Mouse (Mus musculus): ENCODE results near the gene Tle3.

Gene Tle3

DNA sequence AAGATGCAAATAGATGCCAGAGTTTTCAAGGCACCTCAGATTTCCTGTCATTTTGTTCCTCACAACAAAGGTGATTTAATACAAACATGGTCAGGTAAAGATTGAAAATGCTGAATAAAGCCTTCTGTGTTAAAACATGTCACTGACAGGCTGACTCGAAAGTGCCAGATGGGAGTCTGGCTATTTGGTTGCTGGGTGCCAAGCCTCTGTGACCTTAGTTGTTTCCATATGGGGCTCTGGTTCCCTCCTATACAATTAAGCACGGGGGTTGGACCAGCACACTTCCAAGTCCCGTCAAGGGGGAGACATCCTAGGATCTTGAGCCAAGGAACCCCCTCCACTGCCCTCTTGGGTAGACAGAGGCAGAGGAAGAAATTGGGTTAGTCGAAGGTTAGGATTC, 13.2 kb upstream of the Tle3 start:
- no peak for DNase-seq (ENCODE audit: low spot score in 2 of 2)

DNA sequence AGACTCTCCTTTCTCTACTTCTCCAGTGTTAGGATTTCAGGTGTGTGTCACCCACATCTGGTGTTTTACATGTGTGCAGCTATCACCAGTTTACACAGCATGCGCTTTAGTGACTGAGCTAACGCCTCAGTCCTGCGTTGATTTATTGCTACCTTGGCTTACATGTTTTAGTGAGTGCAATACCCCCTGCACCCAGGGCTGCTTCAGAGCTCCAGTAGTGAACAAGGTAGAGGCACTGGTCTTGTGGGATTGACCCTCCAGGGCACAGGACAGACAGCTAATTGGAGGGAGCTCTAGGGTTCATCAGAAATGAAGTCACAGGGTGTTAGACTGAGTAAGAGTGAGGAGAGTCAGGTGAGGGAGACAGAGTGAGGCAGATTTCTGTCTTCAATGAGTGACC, 12.4 kb upstream of the Tle3 start:
- no peak for DNase-seq (ENCODE audit: low spot score in 2 of 2)

DNA sequence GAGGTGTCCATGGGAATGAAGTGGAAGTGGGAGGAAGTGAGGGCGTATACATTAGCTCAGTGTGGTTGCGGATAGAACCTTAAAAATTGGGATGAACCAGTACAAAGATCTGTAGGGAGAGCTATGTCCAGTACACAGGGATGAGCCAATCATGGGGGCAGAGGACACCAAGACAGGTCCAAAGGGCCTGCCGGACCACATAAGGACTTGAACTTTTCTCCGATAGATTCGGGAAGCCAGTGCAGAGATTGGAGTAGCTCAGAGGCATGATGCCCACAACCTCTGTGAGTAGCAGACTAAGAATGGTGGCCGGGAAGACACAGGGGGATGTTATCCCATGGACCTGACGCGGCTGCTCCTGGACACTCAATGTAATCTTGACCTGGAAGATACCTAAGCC, 12.0 kb upstream of the Tle3 start:
- no peak for DNase-seq (ENCODE audit: low spot score in 2 of 2)

DNA sequence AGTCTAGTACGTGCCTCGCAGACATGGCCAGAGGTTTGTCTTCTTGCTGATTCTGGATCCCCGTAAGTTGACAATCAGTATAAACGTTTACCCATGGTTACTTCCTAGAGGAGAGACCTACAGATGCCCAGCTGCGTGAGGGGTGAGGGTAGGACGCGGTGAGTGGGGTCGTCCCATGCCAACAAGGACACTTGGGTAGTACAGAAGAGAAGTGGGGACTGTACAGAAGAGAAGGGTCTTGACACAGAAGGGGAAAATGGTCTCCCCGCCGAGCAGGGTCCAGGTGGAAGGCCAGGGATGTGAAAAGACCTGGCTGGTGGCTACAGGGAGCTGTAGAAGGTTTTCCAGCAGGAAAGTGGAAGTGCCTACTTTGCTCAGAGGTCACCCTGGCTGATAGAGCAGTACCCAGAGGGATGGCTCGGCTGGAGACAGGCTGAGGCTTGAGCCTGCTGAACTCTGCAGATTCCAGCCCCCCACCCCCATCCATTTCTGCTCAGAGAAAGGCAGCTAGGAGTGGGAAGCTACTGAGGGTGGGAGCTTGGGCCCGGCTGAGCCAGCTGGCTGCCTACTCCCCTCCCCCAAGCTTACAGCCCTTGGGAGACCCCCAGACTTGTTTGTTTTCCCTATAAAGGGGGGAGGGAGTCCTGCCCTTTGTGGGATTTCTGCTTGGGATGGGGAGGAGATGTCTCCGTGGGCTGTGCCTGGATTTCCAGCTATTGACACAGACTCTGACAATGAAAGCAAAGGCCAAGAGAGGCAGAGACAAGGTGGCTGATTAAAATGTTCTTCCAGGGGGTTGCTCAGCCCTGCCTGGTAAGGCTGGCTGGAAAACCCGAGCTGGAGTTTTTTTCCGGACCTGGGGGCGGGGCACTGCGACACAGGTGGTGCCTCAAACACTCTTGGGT, 11.2 kb upstream of the Tle3 start:
- DNase-seq (ENCODE audit: low spot score in 2 of 2): peak; percentile 30 to 62

DNA sequence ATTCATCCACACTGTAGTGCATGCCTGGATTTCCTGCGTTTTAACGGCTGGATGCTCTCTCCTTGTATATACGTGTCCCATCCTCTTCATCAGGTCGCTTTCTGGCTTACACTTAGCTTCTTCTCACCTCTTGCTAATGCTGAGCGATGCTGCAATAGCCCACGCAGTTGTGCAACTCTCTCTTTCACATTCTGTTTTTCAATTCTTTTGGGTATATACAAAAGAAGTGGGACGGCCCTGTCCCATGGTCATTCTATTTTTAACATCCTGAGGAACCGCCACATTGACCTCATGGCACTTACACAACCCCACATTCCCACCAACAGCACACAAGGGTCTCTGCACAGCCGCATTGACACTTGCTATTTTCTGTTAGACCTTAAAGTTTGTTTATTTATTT, 9.0 kb upstream of the Tle3 start:
- no peak for DNase-seq (ENCODE audit: low spot score in 2 of 2)

DNA sequence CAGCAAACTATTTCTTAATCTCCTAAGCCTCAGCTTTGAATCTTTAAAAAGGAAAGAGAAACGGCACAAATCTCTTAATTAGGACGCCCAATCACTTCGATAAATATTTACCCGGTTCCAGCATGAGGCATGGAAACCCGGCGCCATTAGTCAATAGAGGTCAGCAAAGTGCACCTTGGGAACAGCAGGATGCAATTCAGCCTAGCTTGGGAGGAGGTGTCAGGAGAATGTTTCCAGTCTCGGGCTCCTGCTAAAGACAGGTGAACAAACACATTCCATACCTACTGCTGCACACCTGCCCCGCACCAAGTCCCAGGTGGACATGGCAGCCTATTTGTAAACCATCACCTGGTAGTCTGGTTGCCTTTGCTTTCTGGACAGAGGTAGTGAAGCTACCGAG, 6.1 kb upstream of the Tle3 start:
- DNase-seq (ENCODE audit: low spot score in 2 of 2): no peak

DNA sequence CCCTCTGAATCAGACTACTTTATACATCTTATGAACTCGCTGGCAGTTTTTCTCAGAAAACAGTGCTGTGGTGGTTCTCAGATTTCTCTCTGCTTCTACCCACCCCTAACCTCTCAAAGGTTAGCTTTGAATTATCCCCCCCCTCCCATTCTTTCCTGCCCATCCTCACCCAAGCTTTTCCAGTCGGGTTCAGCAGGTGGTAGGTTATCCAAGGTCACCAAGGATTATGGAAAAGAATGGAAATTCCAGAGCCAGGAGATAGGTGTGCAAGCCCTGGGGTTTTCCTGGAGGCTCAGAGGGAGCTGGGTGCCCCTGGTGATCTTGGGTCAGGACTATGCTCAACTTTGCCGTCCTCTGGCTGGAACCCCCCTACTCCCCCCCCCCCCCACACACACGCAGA, 5.0 kb upstream of the Tle3 start:
- no peak for DNase-seq (ENCODE audit: low spot score in 2 of 2)

DNA sequence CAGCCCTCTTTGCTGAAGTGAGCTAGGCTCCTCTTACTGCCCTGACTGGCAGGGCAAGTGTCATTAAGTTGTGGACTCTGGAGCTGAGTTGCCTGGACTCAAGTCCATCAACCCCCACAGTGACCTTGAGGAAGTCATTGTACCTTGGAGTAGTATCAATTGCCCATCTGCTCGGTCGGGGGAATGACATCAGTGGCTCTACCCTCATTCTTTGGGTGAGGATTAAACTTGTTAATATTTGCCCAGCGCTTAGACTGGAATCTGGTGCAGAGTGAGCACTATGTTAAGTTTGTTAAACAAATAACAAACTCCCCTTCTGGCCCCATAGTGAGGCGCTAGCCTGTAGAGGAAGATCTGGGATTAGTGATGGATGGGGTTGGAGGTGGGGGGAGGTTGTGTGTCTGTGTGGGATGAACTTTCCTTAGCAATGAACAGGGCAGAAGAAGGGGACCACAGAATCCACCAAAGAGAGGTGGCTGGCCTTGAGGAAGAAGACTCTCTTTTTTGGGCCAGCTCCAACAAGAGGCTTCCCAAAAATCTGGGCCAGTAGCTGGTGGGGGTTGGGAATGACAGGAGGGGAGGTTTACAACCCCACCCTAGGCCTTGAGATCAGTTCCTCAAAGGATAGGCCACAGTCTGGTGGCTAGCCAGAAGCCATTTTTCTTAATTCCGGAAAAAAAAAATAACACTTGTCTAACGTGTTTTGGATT, 4.2 kb upstream of the Tle3 start:
- DNase-seq (ENCODE audit: low spot score in 2 of 2): no peak

DNA sequence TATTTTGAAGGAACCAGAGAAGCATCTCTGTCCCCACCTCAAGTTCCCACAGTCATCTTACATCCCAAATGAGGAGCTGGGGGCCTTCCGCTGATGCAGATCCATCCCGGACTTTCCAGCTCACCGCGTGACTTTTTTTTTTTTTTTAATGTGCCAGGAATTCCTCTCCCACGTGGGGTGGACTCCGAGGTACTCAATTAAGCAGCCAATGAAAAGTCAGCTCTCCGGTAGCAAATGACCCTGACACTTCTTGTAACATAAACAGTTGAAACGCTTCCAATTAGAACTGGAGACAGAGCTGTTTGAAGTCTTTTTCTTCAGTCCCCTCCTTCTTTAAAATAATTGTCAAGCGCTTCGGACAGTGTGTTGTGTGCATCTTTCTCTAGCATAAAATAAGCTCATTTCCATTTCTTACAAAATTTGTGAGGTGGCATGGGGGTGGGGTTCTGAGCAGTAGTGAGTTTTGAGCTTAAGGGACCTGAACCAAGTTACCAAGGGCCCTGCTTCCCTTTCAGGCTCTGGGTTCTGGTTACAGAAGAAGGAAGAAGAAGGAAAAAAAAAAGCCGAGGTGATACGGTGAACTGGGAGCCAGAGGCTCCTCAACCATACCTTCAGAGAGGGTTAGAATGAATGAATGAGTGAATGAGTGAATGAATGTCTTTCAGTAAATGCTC, 3.5 kb upstream of the Tle3 start:
- no peak for DNase-seq (ENCODE audit: low spot score in 2 of 2)

DNA sequence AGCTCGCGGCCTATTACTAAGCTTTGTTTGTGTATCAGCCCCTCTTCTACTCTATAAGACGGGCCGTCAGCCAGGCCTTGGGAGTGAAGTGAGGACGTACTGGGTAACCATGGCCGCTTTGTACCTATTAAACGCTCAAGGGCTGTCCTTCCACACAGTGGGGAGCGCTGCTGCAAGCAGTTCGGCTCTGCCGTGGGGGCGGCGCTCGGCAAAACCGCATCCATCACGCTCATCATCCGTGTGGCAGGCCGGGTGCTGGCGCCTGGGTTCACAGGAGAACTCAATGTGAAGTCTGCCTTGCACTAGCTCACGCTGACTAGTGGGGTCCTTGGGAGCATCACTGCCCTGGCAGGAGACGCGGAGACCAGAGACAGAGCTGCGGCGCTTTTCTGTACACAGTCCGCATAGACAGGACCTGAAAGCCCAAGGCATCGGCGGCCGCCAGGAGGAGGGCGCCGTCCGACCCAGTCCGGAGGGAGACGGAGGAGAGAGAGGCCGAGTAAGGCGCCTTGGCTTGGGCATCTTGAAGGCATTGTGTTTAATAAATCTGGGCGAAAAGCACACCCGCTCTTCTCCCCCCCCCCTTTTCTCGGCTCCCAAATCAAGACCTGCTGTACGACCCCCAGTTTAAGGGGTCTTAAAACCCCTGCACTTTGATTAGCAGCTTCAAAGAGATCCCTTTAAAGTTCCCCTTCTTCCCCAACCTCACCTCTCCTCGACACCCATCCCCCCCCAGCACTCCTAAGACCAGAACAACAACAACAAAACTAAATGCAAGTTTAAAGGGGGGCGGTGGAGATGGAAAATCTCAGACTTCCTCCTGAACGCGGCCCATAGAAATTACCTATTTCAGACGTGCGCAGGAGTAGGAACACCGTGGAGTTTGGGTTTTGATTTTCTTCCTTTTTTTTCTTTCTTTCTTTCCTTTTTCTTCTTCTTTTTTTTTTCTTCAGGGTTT, 2.6 kb upstream of the Tle3 start:
- peak; percentile 46 to 50 for DNase-seq (ENCODE audit: low spot score in 2 of 2)

DNA sequence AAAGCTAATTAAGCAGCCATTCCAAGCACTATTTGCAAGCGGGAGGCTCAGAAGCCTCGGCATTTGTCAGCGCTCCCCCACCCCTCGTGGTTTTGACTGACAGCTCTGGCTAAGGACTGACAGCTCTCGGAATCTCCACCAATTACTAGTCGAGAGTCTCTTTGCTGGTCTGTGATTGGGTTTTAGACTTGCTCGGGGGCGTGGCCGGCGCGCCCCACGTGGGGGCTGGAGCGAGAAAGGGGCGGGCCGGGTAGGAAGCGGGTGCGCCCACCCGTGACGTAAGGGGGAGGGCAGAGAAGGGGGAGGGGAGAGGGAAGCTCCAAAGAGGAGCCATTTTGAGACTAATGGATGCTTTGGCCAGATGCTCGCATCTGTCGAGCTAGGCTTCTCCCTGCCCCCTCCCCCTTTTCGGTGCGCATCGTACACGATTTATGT, 1.7 kb upstream of the Tle3 start:
- DNase-seq (ENCODE audit: low spot score in 2 of 2): peak; percentile 99 to 100

DNA sequence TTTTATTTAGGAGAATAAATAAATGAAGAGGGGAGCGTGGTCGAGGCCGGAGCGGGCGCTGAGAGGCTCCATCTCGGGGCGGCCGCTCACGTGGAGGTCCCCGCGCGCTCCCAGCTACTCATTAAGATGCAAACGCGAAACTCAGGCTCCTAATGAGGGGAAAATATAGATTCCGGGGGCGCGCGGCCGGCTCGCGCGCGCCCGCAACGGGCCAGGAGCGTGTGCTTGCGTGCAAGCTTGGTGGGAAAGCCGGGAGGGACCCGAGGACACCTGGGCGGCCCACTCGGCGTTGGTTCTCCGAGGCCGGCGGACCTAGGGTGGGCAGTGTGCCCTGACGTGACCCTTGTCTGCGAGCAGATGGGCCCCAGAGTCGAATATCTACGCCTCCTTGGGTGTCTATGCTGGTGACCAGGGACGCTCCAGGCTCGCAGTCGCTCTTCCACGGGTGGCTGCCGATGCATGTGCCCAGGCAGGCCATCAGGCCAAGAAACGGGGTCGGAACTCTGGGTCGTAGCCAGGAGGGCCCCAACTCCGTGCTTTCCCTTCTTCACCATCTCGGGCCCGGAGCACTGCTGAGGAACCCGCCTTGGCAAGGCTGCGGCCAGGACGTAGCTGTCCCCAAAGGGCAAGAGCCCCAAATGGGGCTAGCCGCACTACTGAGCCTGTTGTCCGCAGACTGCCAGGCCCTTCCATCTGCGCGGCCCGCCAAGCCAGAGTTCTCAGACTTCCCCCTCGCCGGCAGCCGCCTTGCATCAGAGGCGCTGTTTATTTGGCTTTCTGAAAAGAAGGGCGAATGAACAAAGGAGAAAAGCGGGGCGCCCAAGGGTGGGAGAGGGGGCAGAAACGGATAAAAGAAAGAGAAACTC, 1.0 kb upstream of the Tle3 start:
- DNase-seq (ENCODE audit: low spot score in 2 of 2): peak; percentile 51 to 52

DNA sequence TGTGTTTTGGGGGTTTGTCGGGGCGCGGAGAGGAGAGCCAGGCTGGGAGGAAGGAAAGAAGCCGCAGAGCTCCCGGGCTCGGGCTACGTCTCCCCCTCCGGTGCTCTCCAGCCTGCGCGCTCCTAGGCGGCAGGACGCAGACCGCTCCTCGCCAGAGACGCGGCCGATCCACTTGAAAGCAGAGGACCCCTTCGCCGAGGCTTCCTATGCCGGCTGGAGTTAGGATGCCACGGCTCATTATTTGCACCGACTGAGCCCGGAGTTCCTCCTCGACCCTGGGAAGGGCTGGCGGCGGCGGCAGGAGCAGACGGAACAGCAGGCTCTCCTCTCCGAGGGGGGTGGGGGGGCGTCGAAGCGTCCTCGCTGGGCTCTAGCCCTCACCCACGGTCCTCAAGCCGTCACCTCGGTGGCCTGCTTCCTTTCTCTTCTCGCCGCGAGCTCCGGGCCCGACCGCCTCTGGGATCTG, 377 bp downstream of the Tle3 start:
- peak in 1 of 2 experiments; percentile 66 for DNase-seq (ENCODE audit: low spot score in 2 of 2)

DNA sequence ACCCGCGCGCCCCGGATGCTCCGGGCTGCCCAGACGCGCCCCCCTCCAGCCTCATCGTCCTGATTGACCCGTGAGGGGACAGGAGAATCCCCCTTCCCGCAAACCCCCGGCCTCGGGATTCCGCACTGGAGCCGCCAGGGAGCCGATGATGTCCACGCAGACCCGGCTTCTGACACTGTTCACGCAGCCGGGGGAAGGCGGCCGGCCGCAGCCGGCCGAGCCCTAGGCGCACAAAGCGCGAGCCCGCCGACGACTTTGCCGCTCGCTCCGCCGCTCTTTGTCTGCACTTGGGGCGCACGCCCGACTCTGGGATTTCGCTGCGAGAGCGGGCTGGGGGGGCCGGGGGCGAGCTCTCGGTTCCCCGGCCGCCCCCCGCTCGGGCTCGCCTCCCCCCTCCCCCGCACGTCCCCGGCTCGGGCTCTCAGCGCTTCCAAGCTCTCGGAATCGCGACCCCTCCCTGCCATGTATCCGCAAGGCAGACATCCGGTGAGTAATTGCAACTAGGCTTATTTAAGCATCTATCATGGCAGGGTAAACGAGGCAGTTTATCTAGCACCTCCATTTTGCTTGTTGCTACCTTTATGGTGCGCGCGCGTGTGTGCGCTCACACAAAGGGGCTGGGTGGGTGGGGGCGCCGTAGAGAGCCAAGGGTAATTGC, 939 bp downstream of the Tle3 start:
- DNase-seq (ENCODE audit: low spot score in 2 of 2): peak; percentile 53 to 60

DNA sequence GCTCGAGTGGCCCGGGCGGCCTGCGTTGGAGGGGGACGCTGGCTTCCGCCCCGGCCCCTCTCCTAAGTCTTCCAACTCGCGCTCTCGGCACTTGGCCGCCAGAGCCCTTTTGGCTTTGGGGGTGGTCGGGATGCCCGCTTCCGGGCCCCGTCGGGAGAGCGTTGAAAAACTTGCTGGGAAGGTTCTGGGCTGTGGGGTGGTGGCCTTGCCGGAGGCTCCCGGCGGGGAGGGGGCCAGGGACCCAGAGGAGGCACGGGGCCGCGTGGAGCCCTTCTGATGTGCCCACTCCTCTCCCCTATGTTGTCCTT, 1.4 kb downstream of the Tle3 start:
- peak; percentile 53 to 55 for DNase-seq (ENCODE audit: low spot score in 2 of 2)

DNA sequence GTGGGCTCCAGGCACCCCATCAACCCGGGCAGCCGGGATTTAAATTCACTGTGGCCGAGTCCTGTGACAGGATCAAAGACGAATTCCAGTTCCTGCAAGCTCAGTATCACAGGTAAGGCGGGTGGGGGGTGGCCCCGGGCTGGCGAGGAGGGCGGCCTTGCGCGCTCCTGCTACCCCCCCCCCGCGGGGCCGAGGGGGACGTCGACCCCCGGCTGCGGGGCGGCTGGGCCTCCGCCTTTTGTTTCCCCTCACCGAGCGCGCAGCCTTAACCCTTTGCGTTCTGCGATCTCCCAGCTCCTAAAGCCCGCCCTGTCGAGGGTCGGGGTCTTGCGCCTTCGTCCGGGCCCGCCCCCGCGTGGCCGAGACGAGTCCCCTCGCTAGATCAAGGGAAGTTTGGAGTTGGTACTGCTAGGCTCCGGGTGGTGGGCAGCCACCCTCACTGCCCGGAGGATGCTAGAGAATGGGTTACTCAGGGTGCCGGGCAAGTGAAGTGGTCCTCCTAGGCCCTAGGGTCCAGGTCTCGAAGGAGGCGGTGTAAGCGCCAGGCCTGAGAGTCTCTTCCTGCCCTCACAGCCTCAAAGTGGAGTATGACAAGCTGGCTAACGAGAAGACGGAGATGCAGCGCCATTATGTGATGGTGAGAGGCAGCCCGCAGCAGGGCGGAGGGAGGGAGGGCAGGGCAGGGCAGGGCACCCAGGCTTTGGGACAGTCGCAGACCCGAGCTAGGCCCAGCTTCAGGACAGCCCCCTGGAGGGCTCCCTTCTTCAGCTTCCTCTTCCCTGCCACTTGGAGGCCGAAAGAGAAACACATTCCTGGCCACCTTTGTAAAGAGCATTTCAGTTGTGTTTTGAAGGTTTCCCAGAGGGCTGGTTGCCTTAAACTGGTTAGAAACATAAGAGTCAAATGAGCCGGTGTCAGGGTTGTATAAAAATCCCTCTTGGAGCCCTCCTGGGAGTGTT, 2.1 kb downstream of the Tle3 start:
- peak; percentile 44 to 45 for DNase-seq (ENCODE audit: low spot score in 2 of 2)

DNA sequence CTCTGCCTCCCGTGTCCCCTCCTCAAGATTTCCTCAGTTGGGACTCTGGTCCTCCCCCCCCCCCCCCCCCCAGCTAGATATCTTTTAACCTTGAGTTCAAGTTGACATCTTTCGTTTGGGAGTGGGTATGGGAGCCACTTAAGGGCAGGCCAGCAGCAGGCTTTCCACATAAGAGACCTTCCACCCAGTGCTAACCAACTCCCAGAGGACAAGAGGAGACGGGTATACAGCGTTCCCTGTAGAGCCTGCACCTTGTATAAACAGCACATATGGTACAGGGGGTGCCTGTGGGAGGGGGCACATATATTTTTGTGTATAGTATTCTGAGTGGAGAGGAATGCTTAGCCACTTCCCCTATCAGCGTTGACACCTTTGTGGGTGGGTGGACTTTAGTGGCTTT, 2.8 kb downstream of the Tle3 start:
- DNase-seq (ENCODE audit: low spot score in 2 of 2): no peak

DNA sequence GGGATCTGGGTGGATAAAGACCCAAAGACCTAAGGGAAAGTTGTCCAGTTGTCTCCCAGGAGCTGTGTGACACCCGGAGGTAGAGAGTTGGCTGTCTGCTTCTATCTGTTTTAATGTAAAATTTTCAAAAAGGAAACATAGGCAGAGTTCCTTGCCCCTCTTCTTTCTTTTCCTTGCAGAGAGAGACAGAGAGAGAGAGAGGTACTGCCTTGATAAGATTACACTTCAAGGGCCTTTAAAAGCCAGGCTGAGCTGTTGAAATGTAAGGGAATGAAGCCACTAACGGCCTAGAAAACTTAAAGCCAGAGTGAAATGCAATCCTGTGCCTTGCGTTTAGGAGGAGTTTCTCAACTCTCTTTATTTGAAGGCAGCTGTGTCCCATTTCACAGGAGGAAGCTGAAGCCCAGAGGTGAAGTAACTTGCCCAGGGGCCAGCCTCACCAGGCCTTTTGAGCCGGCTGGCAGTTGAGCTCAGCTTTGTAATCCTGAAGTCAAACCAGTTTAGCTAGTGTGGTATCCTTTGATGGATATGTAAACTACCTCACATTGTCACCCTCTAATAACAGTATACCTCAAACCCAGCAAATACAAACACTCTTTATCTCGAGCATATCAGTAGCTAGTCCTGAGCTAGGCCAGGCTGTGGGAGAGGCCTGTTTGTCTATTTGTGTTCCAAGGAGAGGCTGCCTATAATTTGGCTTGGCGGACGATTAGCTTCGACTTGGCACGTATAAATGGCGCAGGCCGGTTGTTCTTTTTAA, 3.8 kb downstream of the Tle3 start:
- DNase-seq (ENCODE audit: low spot score in 2 of 2): no peak

Data from thymus, postnatal 10 days (tissue).